Mouse (Mus musculus) forebrain, embryonic 16.5 days (tissue): Measurements from ENCODE around the gene Elk3. TPM values are rescaled to one million over a fixed set of nuclear protein-coding genes. Genes with fewer than 3 reads are reported as not detected.

Experiments
- ATAC-seq: fragments of 200-750 bp; cut with Nextera tagmentation; 2 replicates; pipeline ENCODE4 v1.8.0; 2017; ENCODE audit warnings: mild to moderate bottlenecking, moderate library complexity
- H3K27ac ChIP-seq: fragments of 300-500 bp; sonication (generic); 2 replicates; pipeline ENCODE4 v1.5.1; 2014; ENCODE audit warnings: low read length, control low read depth
- H3K27me3 ChIP-seq: fragments of 300-500 bp; sonication (generic); replicated peaks from 2 replicates; pipeline ENCODE4 v1.6.1; 2014; ENCODE audit warnings: low read length; ENCODE audit not compliant: control insufficient read depth, insufficient read depth
- H3K36me3 ChIP-seq: fragments of 300-500 bp; sonication (generic); 2 replicates; pipeline ENCODE4 v1.6.1; 2014; ENCODE audit not compliant: control insufficient read depth, insufficient read depth
- H3K4me1 ChIP-seq: fragments of 300-500 bp; sonication (generic); replicated peaks from 2 replicates; pipeline ENCODE4 v1.6.1; 2014; ENCODE audit warnings: low read length; ENCODE audit not compliant: control insufficient read depth, insufficient read depth
- H3K4me2 ChIP-seq: fragments of 300-500 bp; sonication (generic); 2 replicates; pipeline ENCODE4 v1.6.1; 2014; ENCODE audit warnings: mild to moderate bottlenecking, low read length, control low read depth
- H3K4me3 ChIP-seq: fragments of 300-500 bp; sonication (generic); replicated peaks from 2 replicates; pipeline ENCODE4 v1.5.1; 2014; ENCODE audit warnings: mild to moderate bottlenecking, low read length, control low read depth
- H3K9ac ChIP-seq: fragments of 300-500 bp; sonication (generic); replicated peaks from 2 replicates; pipeline ENCODE4 v1.6.1; 2014; ENCODE audit warnings: low read depth, low read length, control low read depth
- H3K9me3 ChIP-seq: fragments of 300-500 bp; sonication (generic); 2 replicates; pipeline ENCODE4 v1.6.1; 2016; ENCODE audit warnings: low read length; ENCODE audit not compliant: control insufficient read depth
- WGBS: fragments of 180-500 bp; shearing (Covaris S2); extraction: QIAGEN DNeasy Blood & Tissue Kit; methylation state at CpG from one replicate; pipeline ENCODE4 v1.1.7; 2014; 5-methylcytosine and 5-hydroxymethylcytosine counted together
- polyA plus RNA-seq: library from polyadenylated mRNA; unstranded; fragments of >200 nt; fragmentation: Nextera tagmentation; extraction: Ambion mirVana; gene quantifications from 2 replicates; pipeline ENCODE4 v1.2.1, GENCODE M21; 2015

Gene Elk3
- polyA plus RNA-seq, 1 experiment from 2014 or later: 6.6 TPM

DNA sequence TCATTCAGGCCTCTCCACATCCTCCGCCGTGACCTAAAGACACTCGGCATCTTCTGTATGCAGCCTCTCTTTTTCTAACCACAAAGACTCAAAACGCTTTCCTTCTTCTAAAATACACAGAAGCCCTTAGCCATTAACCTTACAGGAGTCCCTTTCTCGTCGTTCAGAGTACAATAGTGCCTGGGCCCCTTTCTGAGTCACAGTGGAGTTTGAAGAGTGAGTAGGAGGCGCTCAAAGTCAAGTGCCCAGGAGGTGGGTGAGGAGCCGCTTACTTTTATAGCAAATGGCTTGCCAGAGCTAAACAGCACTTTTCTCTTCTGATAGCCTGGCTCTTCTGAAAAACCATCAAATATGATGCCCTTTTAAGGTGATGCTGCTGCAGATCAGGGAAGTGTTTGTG lies 83.0 kb downstream of the Elk3 start:
- H3K9me3 ChIP-seq: no peaks in the 10 kb centered on the region
- WGBS: 59% methylated on average over 8 of the region's 8 CpGs
- no peak overlapping the region for H3K27ac ChIP-seq
- no peaks in the 10 kb centered on the region for H3K27me3 ChIP-seq
- ATAC-seq: no peak
- no peak overlapping the region for H3K9ac ChIP-seq
- H3K4me1 ChIP-seq: peaks cover 3% of the 10 kb centered on the region; the same call in 1 of the 2 replicates
- H3K4me2 ChIP-seq: no peak overlapping the region
- H3K36me3 ChIP-seq: peaks cover 10% of the 10 kb centered on the region
- no peak overlapping the region for H3K4me3 ChIP-seq

- no peak for ATAC-seq
These were observed 85.2 kb downstream of the Elk3 start for GRCm38 (mm10) chr10:93225751-93226150.

GRCm38 (mm10) chr10:93215051-93215763 lies 95.7 kb downstream of the Elk3 start:
- H3K9me3 ChIP-seq: no peaks in the 10 kb centered on the region
- H3K27me3 ChIP-seq: no peaks in the 10 kb centered on the region
- no peak overlapping the region for H3K9ac ChIP-seq
- H3K27ac ChIP-seq: no peak overlapping the region
- H3K36me3 ChIP-seq: peaks cover 29% of the 10 kb centered on the region
- no peak for ATAC-seq
- no peak overlapping the region for H3K4me2 ChIP-seq
- H3K4me1 ChIP-seq: peaks cover 2% of the 10 kb centered on the region
- WGBS: 84% methylated on average over 8 of the region's 8 CpGs
- no peak overlapping the region for H3K4me3 ChIP-seq

More at GRCm38 (mm10) chr10:93225751-93226150, 85.2 kb downstream of the Elk3 start:
- Histone ChIP-seq H3K4me2 (no peak overlapping the region), H3K9ac (no peak overlapping the region), H3K36me3 (peaks cover 7% of the 10 kb centered on the region; the same call in 1 of the 2 replicates), H3K4me3 (no peak overlapping the region), H3K27ac (no peak overlapping the region), H3K4me1 (no peaks in the 10 kb centered on the region), H3K27me3 (no peaks in the 10 kb centered on the region), H3K9me3 (no peaks in the 10 kb centered on the region)
- WGBS: 83% methylated on average over 6 of the region's 6 CpGs

DNA sequence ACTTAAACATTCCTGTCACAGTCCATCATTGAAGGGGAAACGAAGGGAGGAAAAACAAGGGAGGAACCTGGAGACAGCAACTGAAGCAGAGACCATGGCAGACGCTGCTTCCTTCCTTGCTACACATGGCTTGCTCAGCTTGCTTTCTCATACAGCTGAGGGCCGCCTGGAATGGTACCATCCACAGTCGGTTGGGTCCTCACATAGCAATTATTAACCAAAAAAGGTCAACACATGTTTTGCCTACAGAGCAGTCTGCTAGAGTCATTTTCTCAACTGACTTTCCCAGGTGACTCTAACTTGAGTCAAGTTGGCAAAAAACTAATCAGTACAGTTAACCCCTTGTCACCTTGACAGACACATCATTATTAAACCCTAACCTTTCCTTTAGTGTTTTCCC lies 96.7 kb downstream of the Elk3 start:
- Histone ChIP-seq H3K4me3 (no peak overlapping the region), H3K4me1 (peaks cover 2% of the 10 kb centered on the region), H3K4me2 (no peak overlapping the region), H3K27me3 (no peaks in the 10 kb centered on the region), H3K36me3 (peaks cover 29% of the 10 kb centered on the region), H3K9ac (no peak overlapping the region), H3K27ac (no peak overlapping the region), H3K9me3 (no peaks in the 10 kb centered on the region)
- no peak for ATAC-seq
- 67% methylated on average over 4 of the region's 4 CpGs for WGBS

DNA sequence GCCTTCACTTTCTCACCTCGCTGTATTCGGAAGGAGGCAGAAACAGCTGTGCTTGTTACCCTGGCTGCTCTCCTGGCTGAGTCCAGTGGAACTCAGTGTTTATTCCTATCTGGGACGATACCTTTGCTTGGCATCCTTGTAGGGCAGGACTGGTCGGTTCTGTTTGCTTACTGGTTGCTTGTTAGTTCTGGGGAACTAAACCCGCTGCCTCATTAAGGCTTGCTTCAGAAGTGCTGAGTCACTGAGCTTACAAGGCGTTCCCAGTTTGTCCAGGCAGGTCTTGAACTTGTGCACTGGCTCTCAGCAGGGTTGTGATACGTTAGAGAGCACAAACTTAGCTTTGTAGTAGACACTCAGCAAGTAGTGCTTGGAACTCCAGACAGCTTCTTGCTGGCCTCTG lies 97.6 kb downstream of the Elk3 start:
- no peaks in the 10 kb centered on the region for H3K27me3 ChIP-seq
- no peak overlapping the region for H3K4me2 ChIP-seq
- no peak for ATAC-seq
- H3K9me3 ChIP-seq: no peaks in the 10 kb centered on the region
- 85% methylated on average over 7 of the region's 7 CpGs for WGBS
- H3K36me3 ChIP-seq: peaks cover 29% of the 10 kb centered on the region
- no peak overlapping the region for H3K9ac ChIP-seq
- no peak overlapping the region for H3K27ac ChIP-seq
- H3K4me1 ChIP-seq: no peaks in the 10 kb centered on the region
- no peak overlapping the region for H3K4me3 ChIP-seq

- H3K27me3 ChIP-seq: no peaks in the 10 kb centered on the region
- H3K27ac ChIP-seq: no peak overlapping the region
- peaks cover 24% of the 10 kb centered on the region for H3K36me3 ChIP-seq
- no peak for ATAC-seq
- H3K4me2 ChIP-seq: no peak overlapping the region
- no peak overlapping the region for H3K9ac ChIP-seq
- no peaks in the 10 kb centered on the region for H3K9me3 ChIP-seq
- H3K4me1 ChIP-seq: no peaks in the 10 kb centered on the region
- 95% methylated on average over 2 of the region's 2 CpGs for WGBS
- no peak overlapping the region for H3K4me3 ChIP-seq
These were observed 98.2 kb downstream of the Elk3 start for GRCm38 (mm10) chr10:93212699-93213098.

DNA sequence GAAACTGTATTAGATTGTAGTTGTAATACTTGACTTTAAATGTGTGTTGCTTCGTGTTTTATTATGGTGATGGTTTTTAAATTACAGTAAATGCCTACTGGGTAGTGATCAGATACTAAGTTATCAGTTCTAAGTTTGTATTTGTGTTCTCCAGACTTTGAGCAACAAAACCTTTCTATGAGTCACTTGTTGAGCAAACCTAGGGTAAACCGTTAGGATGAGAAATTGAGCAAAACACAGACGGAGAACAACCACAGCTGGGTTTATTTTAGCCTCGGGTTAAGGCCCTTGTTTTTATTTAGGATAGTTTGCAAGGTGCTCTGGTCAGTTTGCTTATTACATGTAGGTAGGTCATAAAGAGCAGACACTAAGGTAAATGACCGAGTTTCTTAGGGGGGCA lies 103.8 kb downstream of the Elk3 start:
- no peak overlapping the region for H3K27ac ChIP-seq
- no peak overlapping the region for H3K4me2 ChIP-seq
- ATAC-seq: no peak
- no peak overlapping the region for H3K4me3 ChIP-seq
- no peaks in the 10 kb centered on the region for H3K9me3 ChIP-seq
- no peaks in the 10 kb centered on the region for H3K4me1 ChIP-seq
- H3K36me3 ChIP-seq: no peaks in the 10 kb centered on the region
- no peak overlapping the region for H3K9ac ChIP-seq
- no peaks in the 10 kb centered on the region for H3K27me3 ChIP-seq
- WGBS: 96% methylated on average over 5 of the region's 5 CpGs

GRCm38 (mm10) chr10:93205287-93205956 lies 105.5 kb downstream of the Elk3 start:
- no peak overlapping the region for H3K4me2 ChIP-seq
- H3K4me3 ChIP-seq: no peak overlapping the region
- no peaks in the 10 kb centered on the region for H3K9me3 ChIP-seq
- H3K27ac ChIP-seq: no peak overlapping the region
- 85% methylated on average over 4 of the region's 4 CpGs for WGBS
- H3K9ac ChIP-seq: no peak overlapping the region
- no peaks in the 10 kb centered on the region for H3K27me3 ChIP-seq
- no peaks in the 10 kb centered on the region for H3K36me3 ChIP-seq
- H3K4me1 ChIP-seq: no peaks in the 10 kb centered on the region
- no peak for ATAC-seq

DNA sequence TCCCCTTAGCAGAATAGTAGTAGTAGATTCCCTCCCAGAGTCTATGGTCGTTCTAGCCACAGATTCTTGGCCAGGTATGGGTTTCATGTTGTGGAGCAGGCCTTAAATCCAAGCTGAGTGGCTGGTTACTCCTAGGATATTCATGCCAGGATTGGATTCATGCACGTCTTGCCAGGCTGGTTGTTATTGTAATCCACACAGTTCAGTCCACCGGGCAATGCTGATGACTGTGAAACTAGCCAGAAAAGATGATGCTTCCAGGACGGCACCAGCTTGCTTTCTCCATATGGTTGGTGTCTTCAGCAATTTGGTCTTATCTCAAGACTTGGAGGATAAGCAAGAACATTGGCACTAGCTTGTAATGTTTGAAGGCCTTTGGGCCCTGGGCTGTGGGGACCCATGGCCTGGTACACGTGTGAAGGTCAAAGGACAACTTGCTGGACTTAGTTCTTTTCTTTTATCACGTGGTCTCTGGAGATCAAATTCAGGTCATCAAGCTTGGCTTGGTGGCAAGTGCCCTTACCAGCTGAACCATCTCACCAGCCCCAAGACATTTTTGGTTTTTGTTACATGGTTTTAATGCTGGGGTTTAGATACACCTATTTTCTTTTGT lies 109.0 kb downstream of the Elk3 start:
- no peak overlapping the region for H3K4me2 ChIP-seq
- H3K27me3 ChIP-seq: no peaks in the 10 kb centered on the region
- 0 out of 2 replicates have a peak, but pooled peaks cover 4% of the 10 kb centered on the region for H3K36me3 ChIP-seq
- 82% methylated on average over 6 of the region's 6 CpGs for WGBS
- H3K4me3 ChIP-seq: no peak overlapping the region
- H3K27ac ChIP-seq: no peak overlapping the region
- no peak overlapping the region for H3K9ac ChIP-seq
- no peak for ATAC-seq
- H3K4me1 ChIP-seq: no peaks in the 10 kb centered on the region
- no peaks in the 10 kb centered on the region for H3K9me3 ChIP-seq
